Mouse (Mus musculus) kidney, postnatal 36 days (tissue): ENCODE measurements around the gene Ddx24.
A peak's percentile ranks its signal among the peaks of the same experiment; 100 is the strongest.

Experiments
- DNase-seq, 2 experiments: peaks; one replicate each; pipeline ENCODE4 v3.0.0; 2021 to 2022; ENCODE audit warnings: mixed read lengths in 2 of 2

Gene Ddx24

GRCm38 (mm10) chr12:103389348-103389727, 36.3 kb downstream of the Ddx24 start:
- DNase-seq = no peak

- peak; percentile 97 to 98 for DNase-seq
Measured at GRCm38 (mm10) chr12:103388505-103389347, 36.9 kb downstream of the Ddx24 start, which contains the start of gene Otub2. Otub2 (plus strand) TSS chr12:103388682.

GRCm38 (mm10) chr12:103380226-103380625, 45.4 kb downstream of the Ddx24 start:
- DNase-seq = no peak

GRCm38 (mm10) chr12:103376774-103377173, 48.9 kb downstream of the Ddx24 start:
- no peak for DNase-seq

- DNase-seq = no peak
Measured at GRCm38 (mm10) chr12:103376124-103376523, 49.5 kb downstream of the Ddx24 start.

GRCm38 (mm10) chr12:103373530-103374236, 51.9 kb downstream of the Ddx24 start:
- no peak for DNase-seq

- DNase-seq = peak; percentile 56 to 74
Measured at GRCm38 (mm10) chr12:103371711-103372110, 53.9 kb downstream of the Ddx24 start.

- no peak for DNase-seq
Measured at GRCm38 (mm10) chr12:103370861-103371260, 54.8 kb downstream of the Ddx24 start.

GRCm38 (mm10) chr12:103368777-103369176, 56.9 kb downstream of the Ddx24 start:
- no peak for DNase-seq

- no peak for DNase-seq
Measured at GRCm38 (mm10) chr12:103368326-103368669, 57.3 kb downstream of the Ddx24 start.

GRCm38 (mm10) chr12:103367620-103368325, 57.9 kb downstream of the Ddx24 start:
- peak; percentile 52 to 84 for DNase-seq

- DNase-seq = no peak
Measured at GRCm38 (mm10) chr12:103367171-103367570, 58.5 kb downstream of the Ddx24 start.

- no peak for DNase-seq
Measured at GRCm38 (mm10) chr12:103362336-103362735, 63.3 kb downstream of the Ddx24 start.

GRCm38 (mm10) chr12:103361539-103362307, 63.9 kb downstream of the Ddx24 start:
- no peak for DNase-seq

GRCm38 (mm10) chr12:103360812-103361211, 64.8 kb downstream of the Ddx24 start:
- no peak for DNase-seq

GRCm38 (mm10) chr12:103358951-103359801, 66.5 kb downstream of the Ddx24 start:
- DNase-seq = no peak

- no peak for DNase-seq
Measured at GRCm38 (mm10) chr12:103358216-103358615, 67.4 kb downstream of the Ddx24 start.
